Mouse (Mus musculus) myocyte (in vitro differentiated cells): ENCODE measurements around the gene Agbl1. TPM values are rescaled to one million over a fixed set of nuclear protein-coding genes. Genes with fewer than 3 reads are reported as not detected.

ENCODE experiments used
- H3K27me3 ChIP-seq: one replicate; pipeline ENCODE4 v1.6.1; 2011; ENCODE audit not compliant: control insufficient read depth, insufficient read depth, insufficient read length
- H3K36me3 ChIP-seq: one replicate; pipeline ENCODE4 v1.6.1; 2011; ENCODE audit not compliant: control insufficient read depth, insufficient read depth
- H3K4me2 ChIP-seq: one replicate; pipeline ENCODE4 v1.6.1; 2011; ENCODE audit warnings: low read depth, control low read depth
- H3K4me3 ChIP-seq: one replicate; pipeline ENCODE4 v1.5.1; 2011; ENCODE audit warnings: mild to moderate bottlenecking, control low read depth, moderate library complexity
- H3K79me2 ChIP-seq: one replicate; pipeline ENCODE4 v1.6.1; 2011; ENCODE audit not compliant: control insufficient read depth, insufficient read depth
- H3ac ChIP-seq: one replicate; pipeline ENCODE4 v1.6.1; 2011; ENCODE audit not compliant: control insufficient read depth, insufficient read length
- CEBPB ChIP-seq: IDR thresholded peaks from 2 replicates; pipeline ENCODE4 v1.6.1; 2011; ENCODE audit warnings: mild to moderate bottlenecking, moderate library complexity; ENCODE audit not compliant: poor library complexity, insufficient read depth, severe bottlenecking
- E2F4 ChIP-seq: IDR thresholded peaks from one replicate; pipeline ENCODE4 v1.6.1; 2011; ENCODE audit warnings: mild to moderate bottlenecking, control low read depth, moderate library complexity; ENCODE audit not compliant: insufficient read depth
- MAX ChIP-seq: IDR thresholded peaks from one replicate; pipeline ENCODE4 v1.6.1; 2011; ENCODE audit warnings: low read depth, mild to moderate bottlenecking, control low read depth
- MYOD1 ChIP-seq, 3 experiments: IDR thresholded peaks; one replicate each; pipeline ENCODE4 v1.6.1; 2011; ENCODE audit warnings: control low read depth in 2 of 3, low read depth in 2 of 3, mild to moderate bottlenecking in 2 of 3, moderate library complexity in 1 of 3; ENCODE audit not compliant: insufficient read length in 2 of 3, control insufficient read depth in 1 of 3
- MYOG ChIP-seq, 3 experiments: IDR thresholded peaks; one replicate each; pipeline ENCODE4 v1.6.1; 2011; ENCODE audit warnings: control low read depth in 2 of 3, low read depth in 2 of 3, mild to moderate bottlenecking in 2 of 3; ENCODE audit not compliant: insufficient read length in 2 of 3, control insufficient read depth in 1 of 3, insufficient read depth in 1 of 3
- POLR2A ChIP-seq: IDR thresholded peaks from one replicate; pipeline ENCODE4 v1.6.1; 2011; ENCODE audit warnings: low read depth, mild to moderate bottlenecking, control low read depth, moderate library complexity; ENCODE audit not compliant: insufficient read length
- POLR2AphosphoS2 ChIP-seq: IDR thresholded peaks from one replicate; pipeline ENCODE4 v1.6.1; 2011; ENCODE audit warnings: low read depth, control low read depth; ENCODE audit not compliant: insufficient read length
- REST ChIP-seq: IDR thresholded peaks from one replicate; pipeline ENCODE4 v1.6.1; 2011; ENCODE audit warnings: mild to moderate bottlenecking, control low read depth, moderate library complexity; ENCODE audit not compliant: insufficient read depth, insufficient read length
- SRF ChIP-seq: IDR thresholded peaks from one replicate; pipeline ENCODE4 v1.6.1; 2011; ENCODE audit warnings: low read depth; ENCODE audit not compliant: control insufficient read depth, insufficient read length
- TCF12 ChIP-seq: IDR thresholded peaks from one replicate; pipeline ENCODE4 v1.6.1; 2011; ENCODE audit warnings: mild to moderate bottlenecking, control low read depth; ENCODE audit not compliant: poor library complexity, insufficient read depth, severe bottlenecking
- TCF3 ChIP-seq: IDR thresholded peaks from one replicate; pipeline ENCODE4 v1.6.1; 2011; ENCODE audit warnings: low read depth, control low read depth; ENCODE audit not compliant: insufficient read length
- USF1 ChIP-seq: IDR thresholded peaks from one replicate; pipeline ENCODE4 v1.6.1; 2011; ENCODE audit warnings: low read depth, mild to moderate bottlenecking, control low read depth, moderate library complexity
- polyA plus RNA-seq: library from polyadenylated mRNA; unstranded; fragments of >200 nt; fragmentation: generic; extraction: Trizol; gene quantifications from one replicate; pipeline ENCODE4 v1.2.1, GENCODE M21; 2012; ENCODE audit warnings: missing spikeins

The Agbl1 gene
- polyA plus RNA-seq, 1 experiment = not detected

DNA sequence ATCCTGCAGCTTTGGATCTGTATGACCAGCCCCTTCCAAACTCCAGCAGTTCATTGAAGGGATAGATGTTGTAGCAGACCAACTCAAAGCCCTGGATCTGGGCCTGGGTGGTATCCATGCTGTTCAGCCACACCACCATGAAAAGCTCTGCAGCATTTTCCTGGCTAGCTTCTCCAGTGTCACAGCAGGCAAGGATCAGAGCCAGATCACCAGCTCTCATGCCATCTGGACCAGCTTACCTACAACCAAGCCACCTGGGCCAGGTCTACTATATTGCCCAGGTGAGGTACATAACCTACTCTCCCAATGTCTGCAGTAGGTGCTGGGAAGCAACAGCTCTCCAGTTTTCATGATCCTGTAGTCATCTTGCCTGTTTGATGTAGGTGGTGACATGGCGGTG lies 884.3 kb downstream of the Agbl1 start:
- H3ac ChIP-seq = no peak overlapping the region
- H3K4me3 ChIP-seq = no peak overlapping the region
- H3K79me2 ChIP-seq = no peaks in the 10 kb centered on the region

GRCm38 (mm10) chr7:77129045-77129444 lies 899.4 kb downstream of the Agbl1 start:
- no peaks in the 10 kb centered on the region for H3K36me3 ChIP-seq
- no peak overlapping the region for H3ac ChIP-seq
- H3K79me2 ChIP-seq = no peaks in the 10 kb centered on the region
- TF ChIP-seq MYOD1 (IDR thresholded peaks at IDR 0.05; ENCODE audit: control insufficient read depth in 1 of 3, insufficient read length in 2 of 3, low read depth in 2 of 3) (no peak), USF1 (no peak), CEBPB (no peak), MAX (no peak), E2F4 (no peak), POLR2A (no peak), SRF (no peak), REST (no peak), POLR2AphosphoS2 (no peak), MYOG (IDR thresholded peaks at IDR 0.05; ENCODE audit: control insufficient read depth in 1 of 3, insufficient read depth in 1 of 3, insufficient read length in 2 of 3, low read depth in 2 of 3) (no peak), TCF3 (no peak), TCF12 (no peak)
- no peak overlapping the region for H3K4me3 ChIP-seq
- no peaks in the 10 kb centered on the region for H3K27me3 ChIP-seq
- H3K4me2 ChIP-seq = no peak overlapping the region

More for the DNA sequence above, 884.3 kb downstream of the Agbl1 start:
- Histone ChIP-seq H3K4me2 (no peak overlapping the region), H3K36me3 (no peaks in the 10 kb centered on the region), H3K27me3 (no peaks in the 10 kb centered on the region)
- no peak for TF ChIP-seq MAX
- no peak for TF ChIP-seq TCF3
- no peak for TF ChIP-seq POLR2AphosphoS2
- no peak for TF ChIP-seq REST
- TF ChIP-seq CEBPB = no peak
- no peak for TF ChIP-seq MYOD1 (IDR thresholded peaks at IDR 0.05; ENCODE audit: control insufficient read depth in 1 of 3, insufficient read length in 2 of 3, low read depth in 2 of 3)

DNA sequence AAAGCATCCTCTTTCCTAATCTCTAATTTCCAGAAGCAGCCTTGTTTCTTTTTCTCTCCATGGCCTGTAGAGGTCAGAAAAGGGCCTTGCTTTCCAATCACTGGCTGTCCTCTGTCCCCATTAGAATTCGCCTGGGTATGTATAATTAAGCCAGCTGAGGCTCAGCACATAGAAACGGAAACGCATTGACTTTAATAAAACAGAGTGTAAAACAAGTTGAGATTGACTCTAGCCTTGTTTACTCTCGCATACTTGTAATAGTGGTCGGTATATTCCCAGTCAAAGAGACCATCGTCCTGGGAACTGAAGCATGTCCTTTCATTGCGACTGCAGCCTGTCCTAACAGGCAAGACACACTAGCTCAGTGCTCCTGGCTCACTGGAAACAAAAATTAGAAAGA lies 902.3 kb downstream of the Agbl1 start:
- TF ChIP-seq POLR2A (no peak), SRF (no peak), MYOG (IDR thresholded peaks at IDR 0.05; ENCODE audit: control insufficient read depth in 1 of 3, insufficient read depth in 1 of 3, insufficient read length in 2 of 3, low read depth in 2 of 3) (no peak), MAX (no peak), TCF3 (no peak), USF1 (no peak), REST (no peak)
- peak overlapping the region; percentile 30 for H3K4me2 ChIP-seq
- H3K4me3 ChIP-seq = no peak overlapping the region
- H3K27me3 ChIP-seq = no peaks in the 10 kb centered on the region
- H3K36me3 ChIP-seq = no peaks in the 10 kb centered on the region
- H3K79me2 ChIP-seq = no peaks in the 10 kb centered on the region
- H3ac ChIP-seq = no peak overlapping the region

GRCm38 (mm10) chr7:77132615-77133420 lies 903.1 kb downstream of the Agbl1 start:
- no peaks in the 10 kb centered on the region for H3K36me3 ChIP-seq
- TF ChIP-seq POLR2AphosphoS2 = no peak
- TF ChIP-seq USF1 = no peak
- no peak for TF ChIP-seq E2F4
- TF ChIP-seq MYOD1 (IDR thresholded peaks at IDR 0.05; ENCODE audit: control insufficient read depth in 1 of 3, insufficient read length in 2 of 3, low read depth in 2 of 3) = no peak
- no peak for TF ChIP-seq TCF3
- no peak for TF ChIP-seq POLR2A
- TF ChIP-seq REST = no peak
- TF ChIP-seq MYOG (IDR thresholded peaks at IDR 0.05; ENCODE audit: control insufficient read depth in 1 of 3, insufficient read depth in 1 of 3, insufficient read length in 2 of 3, low read depth in 2 of 3) = no peak
- no peak for TF ChIP-seq CEBPB
- no peak for TF ChIP-seq MAX
- no peak for TF ChIP-seq SRF
- TF ChIP-seq TCF12 = no peak
- no peak overlapping the region for H3K4me3 ChIP-seq

DNA sequence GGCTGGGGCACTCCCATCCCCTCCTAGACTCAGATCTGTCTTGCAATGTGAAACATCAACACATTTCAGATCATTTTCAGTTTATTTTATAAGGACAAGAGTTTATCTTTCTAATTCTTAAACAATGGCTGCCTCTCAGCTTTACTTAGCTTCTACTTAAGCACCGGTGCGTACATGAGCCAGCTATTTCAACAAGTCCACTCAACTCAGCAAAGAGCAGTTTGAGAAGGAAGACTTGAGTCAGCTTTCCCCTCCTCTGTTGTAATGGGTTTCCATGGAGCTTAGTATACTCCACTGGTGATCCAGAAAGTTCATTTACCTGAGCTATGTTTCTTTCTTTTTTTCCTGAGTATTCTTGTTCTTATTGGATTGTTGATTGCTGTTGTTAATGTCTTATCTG lies 905.2 kb downstream of the Agbl1 start:
- H3K79me2 ChIP-seq = no peaks in the 10 kb centered on the region
- H3K4me3 ChIP-seq = no peak overlapping the region
- H3K27me3 ChIP-seq = no peaks in the 10 kb centered on the region
- H3ac ChIP-seq = no peak overlapping the region
- no peaks in the 10 kb centered on the region for H3K36me3 ChIP-seq
- TF ChIP-seq POLR2AphosphoS2 = no peak
- no peak for TF ChIP-seq USF1
- no peak for TF ChIP-seq MYOG (IDR thresholded peaks at IDR 0.05; ENCODE audit: control insufficient read depth in 1 of 3, insufficient read depth in 1 of 3, insufficient read length in 2 of 3, low read depth in 2 of 3)
- no peak for TF ChIP-seq CEBPB
- no peak for TF ChIP-seq MYOD1 (IDR thresholded peaks at IDR 0.05; ENCODE audit: control insufficient read depth in 1 of 3, insufficient read length in 2 of 3, low read depth in 2 of 3)
- no peak for TF ChIP-seq MAX
- no peak for TF ChIP-seq REST
- no peak for TF ChIP-seq POLR2A
- no peak overlapping the region for H3K4me2 ChIP-seq

More at GRCm38 (mm10) chr7:77132615-77133420, 903.1 kb downstream of the Agbl1 start:
- H3ac ChIP-seq = no peak overlapping the region
- no peaks in the 10 kb centered on the region for H3K79me2 ChIP-seq
- no peaks in the 10 kb centered on the region for H3K27me3 ChIP-seq
- H3K4me2 ChIP-seq = peak overlapping the region; percentile 30
